Mouse (Mus musculus) T-helper 17 cell (primary cell): ENCODE measurements at regions not wholly inside any gene's neighbourhood (a gene's known extent, or its start where the extent isn't known, plus 50 kb on each side); places are given as distances from the start of the nearest gene placed in this dataset.

ENCODE experiments used
- in situ Hi-C, 2 experiments: fragments of 300-600 bp; cut with MboI, MseI; formaldehyde crosslinking; loops; 1 replicate in 1 of 2; 2 replicates in 1 of 2; pipeline ENCODE4 v1.15.1; 2025; ENCODE audit warnings: high pct_unique_total_duplicates in 2 of 2

DNA sequence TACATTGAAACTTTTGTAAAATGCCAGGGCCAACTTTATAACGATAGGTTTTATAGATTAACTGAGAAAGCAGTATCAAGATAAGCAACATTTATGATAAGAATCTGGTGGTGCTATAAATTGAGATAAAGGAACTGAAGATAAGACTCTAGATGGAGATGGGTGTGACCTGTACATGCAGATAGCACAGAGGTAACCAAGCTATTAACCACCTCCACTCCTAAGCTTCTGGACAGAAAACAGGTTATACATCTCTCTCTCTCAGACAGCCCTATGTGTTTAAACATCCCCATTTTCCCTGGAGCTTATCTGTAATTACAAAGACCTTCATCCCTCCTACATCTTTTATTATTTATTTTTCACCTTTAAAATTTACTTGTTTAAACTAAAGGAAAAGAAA is 590.5 kb upstream of the Nrg3 start:
- in situ Hi-C loops: loop anchor here in 1 of 2 experiments (5.0 kb wide), 1 partner anchor 44 kb away; no protein-coding TSS in a partner anchor

DNA sequence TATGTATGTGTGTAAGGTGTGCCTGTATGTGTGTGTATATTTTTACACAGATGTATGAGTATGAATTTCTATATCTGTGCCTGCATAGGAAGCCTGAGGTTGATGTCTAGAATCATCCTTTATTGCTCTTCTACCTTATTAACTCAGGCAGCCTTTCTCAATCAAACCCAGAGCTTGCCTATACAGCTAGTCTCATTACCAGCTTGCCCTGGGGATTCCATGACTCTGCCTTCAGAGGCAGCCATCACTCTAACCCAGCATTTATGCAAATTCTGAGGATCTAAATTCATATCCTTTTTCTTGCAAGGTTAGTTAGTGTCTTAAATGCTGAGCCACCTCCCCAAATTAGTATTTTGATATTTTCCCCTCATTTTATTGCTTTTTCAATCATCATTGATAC is 569.0 kb upstream of the Nrg3 start:
- in situ Hi-C loops: no loop called here

DNA sequence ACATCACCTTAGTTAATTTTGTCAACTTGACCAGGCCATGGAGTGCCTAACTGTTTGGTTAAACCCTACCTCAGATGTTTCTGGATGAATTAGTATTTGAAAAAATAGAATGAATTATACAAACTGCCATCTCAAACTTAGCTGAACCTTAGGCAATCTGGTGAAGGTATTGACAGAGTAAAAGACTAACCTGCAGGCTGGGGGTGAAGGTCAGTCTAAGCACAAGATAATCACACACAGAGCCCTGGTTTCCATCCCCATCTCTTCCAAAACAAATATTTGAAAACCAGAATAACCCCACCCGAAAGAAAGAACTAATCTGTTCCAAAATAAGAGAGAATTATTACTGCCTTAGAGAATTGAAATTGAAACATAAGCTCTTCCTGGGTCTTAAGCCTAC is 563.3 kb upstream of the Nrg3 start:
- in situ Hi-C loops: no loop called here

DNA sequence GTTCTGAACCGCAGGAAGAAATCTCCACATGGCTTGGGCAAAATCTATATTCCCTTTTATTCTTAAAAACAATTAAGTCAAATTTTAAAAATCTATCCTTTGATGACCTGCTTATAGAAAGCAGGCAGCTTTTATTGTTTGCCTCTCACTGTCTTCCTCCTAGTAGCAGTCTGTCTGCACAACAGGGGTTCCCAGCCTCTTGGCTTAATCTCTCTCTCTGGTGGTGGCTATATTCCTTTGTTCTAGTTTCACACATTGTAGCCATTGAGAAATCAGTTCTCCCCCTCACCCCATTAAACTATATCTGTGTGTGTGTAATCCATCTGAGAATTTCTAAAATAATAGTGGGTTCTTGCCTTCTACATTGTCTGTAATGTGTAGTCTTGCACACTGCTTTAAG is 542.4 kb upstream of the Nrg3 start:
- in situ Hi-C loops: no loop called here

DNA sequence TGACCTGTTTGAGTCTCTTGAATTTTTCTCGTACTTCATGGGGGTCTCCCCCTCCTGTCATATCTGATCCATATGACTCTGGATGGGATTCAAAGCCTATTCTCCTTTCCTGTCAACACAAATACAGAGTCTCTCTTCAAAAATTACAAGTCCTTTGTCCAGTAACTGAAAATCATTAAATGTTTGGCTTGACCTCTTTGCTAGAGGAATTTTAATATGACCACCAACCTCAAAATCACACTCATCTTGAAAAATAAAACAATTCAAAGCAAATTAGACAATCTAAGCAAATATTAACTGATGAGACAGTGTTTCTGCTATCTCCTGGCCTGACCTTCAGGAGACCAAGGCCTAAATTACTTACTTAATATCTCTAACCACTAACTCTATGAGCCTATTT is 541.8 kb upstream of the Nrg3 start:
- in situ Hi-C loops: no loop called here

DNA sequence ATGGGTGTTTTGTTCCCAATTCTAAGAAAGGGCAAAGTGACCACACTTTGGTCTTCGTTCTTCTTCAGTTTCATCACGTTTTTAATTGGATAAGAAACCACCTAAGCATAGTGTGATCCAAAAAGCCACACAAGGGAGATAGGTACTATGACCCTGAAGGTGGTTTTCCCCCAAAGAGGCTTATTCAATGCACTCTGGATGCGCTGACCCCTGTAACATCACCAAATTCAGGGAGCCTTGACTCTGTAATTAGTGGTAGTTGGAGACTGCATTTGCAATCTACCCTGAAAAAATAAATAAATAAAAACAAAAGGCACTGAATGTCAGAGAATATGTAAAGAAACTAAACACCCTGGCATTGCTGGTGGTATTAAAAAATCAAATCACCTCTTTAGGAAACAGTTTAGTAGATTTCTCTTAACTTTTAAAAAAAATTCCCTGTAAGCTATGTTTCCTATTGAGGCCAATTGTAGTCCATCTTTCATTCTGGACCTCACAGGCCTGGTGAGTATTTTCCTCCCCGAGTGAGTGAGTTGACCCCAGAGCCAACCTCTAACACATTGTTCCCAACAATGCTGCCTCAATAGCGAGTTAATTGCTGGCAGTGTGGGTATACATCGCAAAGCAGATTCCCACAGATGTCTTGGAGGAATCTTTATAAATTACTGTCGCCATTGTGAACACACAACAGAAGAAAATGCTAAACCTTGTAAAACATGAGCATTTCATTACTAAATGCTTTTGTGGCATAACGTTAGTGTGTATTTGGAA is 537.1 kb upstream of the Nrg3 start:
- in situ Hi-C loops: no loop called here
